Mouse (Mus musculus): Measurements from ENCODE around the gene Plb1. TPM values are rescaled to one million over a fixed set of nuclear protein-coding genes. Genes with fewer than 3 reads are reported as not detected.
A peak's percentile ranks its signal among the peaks of the same experiment; 100 is the strongest.

The Plb1 gene
- 1.2 and 1.4 TPM in 2 replicates for polyA plus RNA-seq (2015; fragmentation: Nextera tagmentation; extraction: Ambion mirVana)

DNA sequence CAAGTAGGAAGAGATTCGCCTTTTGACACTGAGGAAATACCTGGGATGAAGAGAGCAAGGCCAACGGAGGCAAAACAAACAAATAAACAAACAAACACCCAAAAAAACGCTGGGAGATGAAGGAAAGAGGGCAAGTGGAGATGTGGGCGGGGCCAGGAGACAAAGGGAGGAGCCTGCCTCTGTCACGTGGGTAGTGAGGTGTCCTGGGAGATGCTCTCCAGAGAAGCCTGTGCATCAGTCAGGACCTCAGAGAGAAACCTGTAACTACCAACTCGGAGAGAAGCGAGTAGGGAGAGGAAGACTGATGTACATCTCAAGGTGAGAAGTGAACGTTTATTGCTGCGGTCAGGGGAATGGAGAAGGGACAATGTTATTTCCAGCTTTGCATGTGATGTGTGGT is at the start of gene Plb1:
Gene Plb1, plus strand, starts transcription at position 235 of the 400 bp plus-strand sequence.
- Histone ChIP-seq H3K27ac (no peak within 1 kb of the TSS), H3K36me3 (no peaks in the 10 kb centered on the region), H3K4me1 (0 out of 2 replicates have a peak, but pooled peaks cover 8% of the 10 kb centered on the region), H3K27me3 (no peaks in the 10 kb centered on the region), H3K4me2 (no peak within 1 kb of the TSS), H3K9me3 (no peaks in the 10 kb centered on the region), H3K4me3 (no peak within 1 kb of the TSS), H3K9ac (no peak within 1 kb of the TSS)
- WGBS = 77% methylated on average over 9 of the region's 9 CpGs
- ATAC-seq (ENCODE audit: insufficient number of reproducible peaks, insufficient read depth, low FRiP score, low TSS enrichment, low read depth) = no peak

DNA sequence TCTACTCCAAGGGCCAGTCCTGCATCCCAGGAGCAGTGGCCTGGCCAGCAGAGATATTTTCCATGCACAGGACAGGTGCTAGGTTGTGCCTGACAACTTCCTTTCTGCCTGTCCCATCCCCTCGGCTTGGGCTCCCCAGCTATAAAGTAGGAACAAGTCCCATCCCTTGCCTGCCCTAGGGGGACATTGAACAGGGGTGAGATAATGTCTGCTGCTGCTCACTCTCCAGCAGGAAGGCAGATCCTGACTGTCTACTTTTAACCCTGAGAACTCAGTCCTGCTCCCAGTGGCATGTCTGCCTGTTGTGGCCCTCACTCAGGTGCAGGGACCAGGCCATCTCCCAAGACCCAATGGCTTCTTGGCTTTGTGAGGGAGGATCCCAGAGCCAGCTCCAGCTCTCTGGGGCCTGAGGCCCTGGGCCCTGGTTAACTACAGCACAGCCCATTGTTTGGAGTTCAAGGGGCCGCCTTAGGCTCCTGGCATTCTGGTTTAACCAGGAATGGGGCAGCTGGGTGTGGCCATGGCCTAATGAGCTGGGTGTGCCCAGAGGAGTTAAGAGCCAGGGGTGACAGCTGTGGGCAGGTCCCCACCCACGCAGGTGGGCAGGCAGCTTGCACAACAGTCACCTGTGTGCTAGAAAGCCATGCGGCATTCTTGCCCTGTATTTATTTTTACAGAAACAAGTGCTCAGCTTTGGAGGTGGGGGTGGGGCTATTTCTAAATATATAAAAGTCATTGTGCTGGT is 49.5 kb upstream of the Plb1 start:
- H3K4me2 ChIP-seq = no peak overlapping the region
- no peak overlapping the region for H3K4me3 ChIP-seq
- H3K9ac ChIP-seq = no peak overlapping the region
- H3K36me3 ChIP-seq = no peaks in the 10 kb centered on the region
- H3K9me3 ChIP-seq = no peaks in the 10 kb centered on the region
- no peaks in the 10 kb centered on the region for H3K27me3 ChIP-seq
- 0 out of 2 replicates have a peak, but pooled peaks cover 3% of the 10 kb centered on the region for H3K4me1 ChIP-seq
- peak overlapping the region; percentile 55; the same call in 1 of the 2 replicates for H3K27ac ChIP-seq
- ATAC-seq (ENCODE audit: insufficient number of reproducible peaks, insufficient read depth, low FRiP score, low TSS enrichment, low read depth) = peak; percentile 80
- 61% methylated on average over 4 of the region's 4 CpGs for WGBS

DNA sequence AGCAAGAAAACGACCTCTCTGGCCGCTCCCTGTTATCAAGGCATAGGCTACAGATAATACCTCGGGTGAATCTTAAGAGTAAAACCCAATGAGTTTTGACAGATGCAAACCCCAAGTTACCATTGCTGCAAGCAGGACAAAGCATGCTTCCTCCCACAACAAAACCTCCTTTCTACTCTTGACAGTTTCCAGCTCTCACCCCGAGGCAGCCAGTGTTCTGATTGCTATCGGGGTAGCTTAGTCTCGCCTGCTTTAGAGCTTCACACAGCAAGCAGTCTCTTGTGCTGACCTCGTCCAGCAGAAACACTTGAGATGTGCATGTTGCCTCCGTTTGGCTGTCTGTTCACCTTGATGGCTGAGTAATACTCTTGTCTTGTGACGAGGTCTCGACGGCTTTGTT is 44.8 kb upstream of the Plb1 start:
- Histone ChIP-seq H3K27ac (no peak overlapping the region), H3K4me3 (no peak overlapping the region), H3K36me3 (no peaks in the 10 kb centered on the region), H3K9ac (no peak overlapping the region), H3K4me1 (peaks cover 9% of the 10 kb centered on the region; the same call in 1 of the 2 replicates), H3K27me3 (no peaks in the 10 kb centered on the region), H3K9me3 (no peaks in the 10 kb centered on the region), H3K4me2 (no peak overlapping the region)
- WGBS = 27% methylated on average over 11 of the region's 11 CpGs
- ATAC-seq (ENCODE audit: insufficient number of reproducible peaks, insufficient read depth, low FRiP score, low TSS enrichment, low read depth) = no peak

DNA sequence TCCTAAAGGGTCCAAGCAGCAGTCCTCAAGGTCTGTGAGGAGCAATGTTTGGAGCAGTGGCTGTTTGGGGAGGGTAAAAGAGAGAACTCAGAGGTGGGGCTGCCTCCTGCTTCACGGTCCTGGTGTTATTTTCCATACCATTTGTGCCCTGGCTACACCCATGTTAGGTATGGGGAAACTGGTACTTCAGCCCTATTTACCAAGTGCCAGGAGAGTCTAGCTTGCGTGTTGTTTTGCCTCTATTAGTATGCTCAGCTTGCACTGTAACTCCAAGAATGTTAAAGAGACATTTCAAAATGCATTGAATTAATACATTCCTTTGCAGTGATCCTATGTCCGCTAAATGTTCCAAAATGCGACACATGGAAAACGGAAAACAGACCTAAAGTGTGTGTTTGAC is 41.2 kb upstream of the Plb1 start:
- Histone ChIP-seq H3K36me3 (no peaks in the 10 kb centered on the region), H3K4me2 (no peak overlapping the region), H3K27me3 (no peaks in the 10 kb centered on the region), H3K27ac (no peak overlapping the region), H3K4me1 (peaks cover 6% of the 10 kb centered on the region; the same call in 1 of the 2 replicates), H3K9me3 (no peaks in the 10 kb centered on the region), H3K4me3 (no peak overlapping the region), H3K9ac (no peak overlapping the region)
- WGBS = 59% methylated on average over 5 of the region's 5 CpGs
- no peak for ATAC-seq (ENCODE audit: insufficient number of reproducible peaks, insufficient read depth, low FRiP score, low TSS enrichment, low read depth)

DNA sequence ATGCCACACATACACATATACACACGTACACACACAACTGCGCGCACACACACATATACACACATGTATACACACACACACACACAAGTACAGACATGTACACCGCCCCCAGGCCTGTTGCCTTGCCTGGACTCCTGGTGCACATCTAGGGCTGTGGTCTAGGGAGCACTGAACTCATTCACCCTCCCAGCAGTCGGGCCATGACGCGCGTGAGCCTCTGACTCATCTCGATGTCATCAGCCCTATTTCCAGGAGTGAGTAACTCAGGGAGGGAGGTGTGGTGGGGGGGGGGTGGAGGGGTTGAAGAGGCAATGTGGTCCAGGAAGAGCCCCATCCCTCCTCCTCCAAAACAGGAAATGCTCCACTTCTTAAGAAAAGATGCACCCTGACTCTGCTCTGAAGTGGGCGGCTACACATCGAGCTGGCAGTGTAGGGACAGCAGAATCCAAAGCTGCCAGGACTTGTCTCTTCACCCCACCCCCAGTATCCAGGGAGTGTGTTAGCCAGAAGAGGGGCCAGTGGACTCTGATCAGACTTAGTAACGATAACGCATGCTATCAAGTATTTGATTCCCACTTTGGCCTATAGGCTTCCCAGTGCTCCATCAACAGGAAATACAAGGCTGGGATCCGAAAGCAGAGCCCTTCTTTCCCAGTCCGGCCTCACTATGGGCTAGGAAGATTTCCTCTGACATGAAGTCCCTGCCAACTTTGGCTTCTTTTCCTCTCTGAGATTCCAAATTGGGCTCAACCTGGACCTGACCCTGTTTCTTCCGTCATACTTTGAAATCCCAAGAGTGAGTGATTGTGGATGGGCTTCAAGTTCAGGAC is 40.3 kb upstream of the Plb1 start:
- H3K9me3 ChIP-seq = no peaks in the 10 kb centered on the region
- H3K36me3 ChIP-seq = no peaks in the 10 kb centered on the region
- H3K4me2 ChIP-seq = no peak overlapping the region
- peaks cover 6% of the 10 kb centered on the region; the same call in 1 of the 2 replicates for H3K4me1 ChIP-seq
- ATAC-seq (ENCODE audit: insufficient number of reproducible peaks, insufficient read depth, low FRiP score, low TSS enrichment, low read depth) = peak; percentile 18; the same call in 1 of the 2 replicates
- H3K27me3 ChIP-seq = no peaks in the 10 kb centered on the region
- WGBS = 85% methylated on average over 16 of the region's 16 CpGs
- no peak overlapping the region for H3K9ac ChIP-seq
- no peak overlapping the region for H3K27ac ChIP-seq
- H3K4me3 ChIP-seq = no peak overlapping the region

DNA sequence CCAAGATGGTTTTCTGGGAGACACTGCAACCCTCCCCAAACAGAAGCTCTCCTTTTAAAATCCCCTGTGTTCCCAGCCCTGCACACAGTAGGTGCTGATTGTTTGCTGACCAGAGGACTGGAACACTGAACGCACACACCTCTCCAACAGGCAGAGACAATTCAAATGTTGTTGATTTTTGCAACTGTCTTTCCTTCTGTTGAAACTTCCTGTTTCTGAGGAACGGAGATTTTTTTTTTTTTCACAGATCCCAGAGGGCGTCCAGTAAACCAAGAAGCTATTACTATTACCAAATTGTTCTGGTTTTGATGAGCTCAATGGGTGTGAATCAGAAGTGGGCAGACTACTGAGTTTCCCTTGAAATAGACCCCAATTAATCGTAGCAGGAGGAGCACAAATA is 38.3 kb upstream of the Plb1 start:
- 63% methylated on average over 4 of the region's 4 CpGs for WGBS
- no peaks in the 10 kb centered on the region for H3K27me3 ChIP-seq
- H3K36me3 ChIP-seq = no peaks in the 10 kb centered on the region
- no peak overlapping the region for H3K4me3 ChIP-seq
- no peak overlapping the region for H3K27ac ChIP-seq
- no peak for ATAC-seq (ENCODE audit: insufficient number of reproducible peaks, insufficient read depth, low FRiP score, low TSS enrichment, low read depth)
- no peak overlapping the region for H3K4me2 ChIP-seq
- no peaks in the 10 kb centered on the region for H3K9me3 ChIP-seq
- H3K9ac ChIP-seq = no peak overlapping the region
- peaks cover 6% of the 10 kb centered on the region for H3K4me1 ChIP-seq

DNA sequence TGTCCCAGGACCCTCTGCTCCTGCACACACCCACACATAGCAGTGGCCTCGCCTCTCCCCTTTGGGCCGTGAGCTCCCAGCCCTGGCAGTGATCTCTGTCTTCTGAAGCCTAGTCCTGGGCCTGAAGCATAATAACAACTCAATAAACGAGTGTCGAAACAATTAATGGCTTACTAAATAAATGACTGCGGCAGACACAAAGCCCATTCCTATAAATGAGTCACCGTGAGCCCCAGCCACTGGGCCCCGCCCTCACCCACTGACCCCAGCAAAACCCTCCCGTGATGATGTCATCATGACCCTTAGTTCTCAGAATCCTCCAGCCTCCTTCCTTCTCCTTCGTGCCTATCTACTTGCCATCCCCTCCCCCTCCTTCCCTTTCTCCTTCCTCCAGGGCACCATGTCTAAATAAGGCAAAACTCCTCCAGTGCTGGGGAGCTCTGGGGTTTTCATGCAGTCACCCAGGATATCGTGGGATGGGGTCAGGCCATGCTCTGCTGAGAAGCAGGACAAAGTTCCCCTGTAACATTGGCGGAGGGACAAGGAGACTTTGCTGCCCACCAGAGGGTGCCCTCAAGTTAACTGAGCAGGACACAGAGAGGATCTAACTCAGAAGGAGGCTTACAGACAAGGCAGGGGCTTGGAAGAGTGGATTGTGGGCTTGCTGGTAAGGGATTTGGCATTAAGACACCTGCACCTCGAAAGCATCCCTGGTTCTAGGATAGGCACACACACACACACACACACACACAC is 36.5 kb upstream of the Plb1 start:
- no peak overlapping the region for H3K27ac ChIP-seq
- H3K4me2 ChIP-seq = no peak overlapping the region
- H3K9me3 ChIP-seq = no peaks in the 10 kb centered on the region
- no peaks in the 10 kb centered on the region for H3K36me3 ChIP-seq
- 66% methylated on average over 12 of the region's 12 CpGs for WGBS
- H3K27me3 ChIP-seq = no peaks in the 10 kb centered on the region
- no peak for ATAC-seq (ENCODE audit: insufficient number of reproducible peaks, insufficient read depth, low FRiP score, low TSS enrichment, low read depth)
- peaks cover 6% of the 10 kb centered on the region for H3K4me1 ChIP-seq
- no peak overlapping the region for H3K4me3 ChIP-seq
- no peak overlapping the region for H3K9ac ChIP-seq

DNA sequence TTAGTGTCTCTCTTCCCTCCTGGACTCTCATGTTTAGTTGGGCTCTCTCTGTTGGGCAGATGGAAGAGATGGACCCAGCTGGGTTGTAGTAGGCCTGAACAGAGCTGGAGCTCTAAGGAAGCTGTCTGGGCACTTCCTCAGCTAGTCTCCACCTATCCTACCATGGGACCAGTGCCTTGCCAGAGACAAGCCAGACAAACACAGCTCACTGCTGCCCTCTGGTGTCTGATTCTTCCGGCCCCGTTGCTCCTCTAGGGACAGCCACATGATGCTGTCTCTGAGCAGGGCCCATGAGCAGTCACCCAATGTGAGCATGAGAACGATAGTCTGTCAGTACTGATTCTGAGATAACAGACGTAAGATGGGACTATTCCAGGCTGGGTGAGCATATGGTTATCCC is 34.8 kb upstream of the Plb1 start:
- H3K9ac ChIP-seq = no peak overlapping the region
- H3K4me1 ChIP-seq = no peaks in the 10 kb centered on the region; the same call in 1 of the 2 replicates
- H3K9me3 ChIP-seq = no peaks in the 10 kb centered on the region
- no peak overlapping the region for H3K27ac ChIP-seq
- H3K27me3 ChIP-seq = no peaks in the 10 kb centered on the region
- peak; percentile 73; the same call in 1 of the 2 replicates for ATAC-seq (ENCODE audit: insufficient number of reproducible peaks, insufficient read depth, low FRiP score, low TSS enrichment, low read depth)
- no peak overlapping the region for H3K4me2 ChIP-seq
- H3K36me3 ChIP-seq = no peaks in the 10 kb centered on the region
- 13% methylated on average over 4 of the region's 4 CpGs for WGBS
- H3K4me3 ChIP-seq = no peak overlapping the region

DNA sequence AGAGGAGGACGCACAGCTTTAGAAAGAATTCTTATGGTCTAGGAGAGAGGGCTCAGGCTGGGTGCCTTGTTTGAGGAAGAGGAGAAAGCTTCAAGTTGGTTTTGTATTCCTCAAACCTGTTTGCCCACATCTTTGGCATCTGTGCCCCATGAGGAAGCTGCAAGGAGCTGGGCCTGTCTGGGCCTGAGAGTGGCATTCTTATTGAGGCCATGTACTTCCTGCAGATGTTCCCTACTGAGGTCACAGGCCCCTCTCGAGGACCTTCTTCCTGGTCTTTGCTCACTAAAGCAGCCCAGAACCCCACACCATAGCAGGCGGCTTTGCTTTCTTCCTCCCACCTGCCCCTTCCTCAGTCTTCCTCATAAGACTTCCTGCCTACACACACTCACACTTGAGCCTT is 33.4 kb upstream of the Plb1 start:
- H3K36me3 ChIP-seq = no peaks in the 10 kb centered on the region
- no peak overlapping the region for H3K27ac ChIP-seq
- H3K9ac ChIP-seq = no peak overlapping the region
- no peaks in the 10 kb centered on the region; the same call in 1 of the 2 replicates for H3K4me1 ChIP-seq
- H3K27me3 ChIP-seq = no peaks in the 10 kb centered on the region
- H3K4me2 ChIP-seq = no peak overlapping the region
- no peak for ATAC-seq (ENCODE audit: insufficient number of reproducible peaks, insufficient read depth, low FRiP score, low TSS enrichment, low read depth)
- H3K9me3 ChIP-seq = no peaks in the 10 kb centered on the region
- no peak overlapping the region for H3K4me3 ChIP-seq
- 54% methylated on average over 3 of the region's 3 CpGs for WGBS

DNA sequence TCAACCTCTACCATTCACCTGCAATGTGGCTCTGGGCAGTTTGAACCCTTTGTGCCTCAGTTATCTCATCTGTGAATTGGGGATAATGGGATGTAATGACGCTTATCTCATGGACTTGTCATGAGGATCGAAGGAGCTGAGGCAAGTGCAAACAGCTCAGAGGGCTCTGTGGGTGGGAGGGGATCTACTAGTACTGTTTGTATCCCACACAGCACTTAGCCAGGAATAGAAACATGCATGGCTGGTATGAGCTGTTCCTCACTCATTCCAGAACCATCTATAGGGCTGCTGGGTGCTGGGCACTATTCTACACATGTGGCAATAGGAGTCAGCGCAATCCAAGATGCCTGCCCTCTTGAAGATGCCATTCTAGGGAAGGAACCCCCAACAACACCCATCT is 32.9 kb upstream of the Plb1 start:
- no peaks in the 10 kb centered on the region for H3K9me3 ChIP-seq
- ATAC-seq (ENCODE audit: insufficient number of reproducible peaks, insufficient read depth, low FRiP score, low TSS enrichment, low read depth) = no peak
- no peak overlapping the region for H3K9ac ChIP-seq
- H3K27ac ChIP-seq = no peak overlapping the region
- H3K4me2 ChIP-seq = no peak overlapping the region
- H3K4me1 ChIP-seq = no peaks in the 10 kb centered on the region; the same call in 1 of the 2 replicates
- WGBS = 97% methylated on average over 3 of the region's 3 CpGs
- H3K4me3 ChIP-seq = no peak overlapping the region
- H3K36me3 ChIP-seq = no peaks in the 10 kb centered on the region
- no peaks in the 10 kb centered on the region for H3K27me3 ChIP-seq

DNA sequence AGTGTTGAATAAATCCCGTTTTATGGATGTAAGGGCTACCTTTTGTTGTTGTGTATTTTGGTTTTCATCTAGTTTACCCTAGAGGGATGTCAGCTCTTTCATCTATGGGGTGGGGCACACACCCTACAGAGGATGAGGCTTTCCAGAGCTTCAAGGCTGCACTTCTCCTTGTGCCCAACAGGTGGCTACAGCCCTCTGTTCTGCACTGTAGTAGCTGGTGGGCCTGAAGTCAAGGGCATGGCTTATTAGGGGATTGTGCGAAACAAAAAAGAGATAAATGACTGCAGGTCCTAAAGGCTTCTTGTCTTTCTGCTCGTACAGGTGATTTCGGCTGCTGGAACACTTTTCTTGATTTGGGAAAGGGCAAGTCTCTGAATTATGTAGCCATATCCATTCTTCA is 27.9 kb upstream of the Plb1 start:
- no peak overlapping the region for H3K4me3 ChIP-seq
- H3K9ac ChIP-seq = no peak overlapping the region
- H3K9me3 ChIP-seq = no peaks in the 10 kb centered on the region
- H3K36me3 ChIP-seq = no peaks in the 10 kb centered on the region
- H3K27me3 ChIP-seq = no peaks in the 10 kb centered on the region
- no peak overlapping the region for H3K4me2 ChIP-seq
- no peaks in the 10 kb centered on the region for H3K4me1 ChIP-seq
- H3K27ac ChIP-seq = no peak overlapping the region
- no peak for ATAC-seq (ENCODE audit: insufficient number of reproducible peaks, insufficient read depth, low FRiP score, low TSS enrichment, low read depth)
- WGBS = 69% methylated on average over 4 of the region's 4 CpGs

Measured in embryonic facial prominence, embryonic 13.5 days (tissue).